Mouse (Mus musculus) thymus, adult 18-20 months (tissue): Measurements from ENCODE around the gene Bola1.
"Not testable (repeated sequence)": the region's sequence is repeated elsewhere in the genome, so short reads cannot be mapped to it uniquely, and the experiment has no call there.

Experiments
- DNase-seq, 2 experiments: peaks; one replicate each; pipeline ENCODE4 v3.0.0; 2022; ENCODE audit warnings: mixed read lengths in 2 of 2

Bola1 gene

GRCm38 (mm10) chr3:96225421-96225820 lies 5.9 kb upstream of the Bola1 start:
- DNase-seq = no peak

- no peak for DNase-seq
These were observed 3.3 kb upstream of the Bola1 start for GRCm38 (mm10) chr3:96222774-96223173.

- peak in 1 of 2 experiments; percentile 36 for DNase-seq
These were observed 2.1 kb upstream of the Bola1 start for GRCm38 (mm10) chr3:96221640-96222038.

GRCm38 (mm10) chr3:96220765-96221639 lies 1.5 kb upstream of the Bola1 start, which contains the start of the genes Hist2h2ac and Hist2h2be:
Gene Hist2h2ac, minus strand, starts transcription at chr3:96220880.
Gene Hist2h2be, plus strand, starts transcription at chr3:96221119.
- DNase-seq = peak; percentile 75 to 92

GRCm38 (mm10) chr3:96220131-96220764 lies 739 bp upstream of the Bola1 start:
- DNase-seq = not testable (repeated sequence)

GRCm38 (mm10) chr3:96219191-96219641 lies 293 bp downstream of the Bola1 start:
- peak in 1 of 2 experiments; percentile 56 for DNase-seq

- no peak for DNase-seq
These were observed 10.3 kb downstream of the Bola1 start for GRCm38 (mm10) chr3:96209242-96209641.

- no peak for DNase-seq
These were observed 11.7 kb downstream of the Bola1 start for GRCm38 (mm10) chr3:96207819-96208218.

GRCm38 (mm10) chr3:96199731-96200130 lies 19.8 kb downstream of the Bola1 start:
- DNase-seq = no peak

- DNase-seq = not testable (repeated sequence)
These were observed 20.8 kb downstream of the Bola1 start for GRCm38 (mm10) chr3:96198601-96199251.

- peak in 1 of 2 experiments; percentile 49 for DNase-seq
These were observed 21.3 kb downstream of the Bola1 start for GRCm38 (mm10) chr3:96198181-96198580.

GRCm38 (mm10) chr3:96197129-96197749 lies 22.3 kb downstream of the Bola1 start:
- DNase-seq = peak; percentile 79 to 85

GRCm38 (mm10) chr3:96196437-96197128 lies 22.9 kb downstream of the Bola1 start:
- peak in 1 of 2 experiments; percentile 40 for DNase-seq

GRCm38 (mm10) chr3:96195616-96196313 lies 23.7 kb downstream of the Bola1 start:
- DNase-seq = no peak

- no peak for DNase-seq
These were observed 24.5 kb downstream of the Bola1 start for GRCm38 (mm10) chr3:96194966-96195365.

GRCm38 (mm10) chr3:96192977-96193376 lies 26.5 kb downstream of the Bola1 start:
- DNase-seq = no peak

- no peak for DNase-seq
These were observed 37.1 kb downstream of the Bola1 start for GRCm38 (mm10) chr3:96182382-96182776.

- no peak for DNase-seq
These were observed 37.8 kb downstream of the Bola1 start for GRCm38 (mm10) chr3:96181510-96182381.

GRCm38 (mm10) chr3:96180727-96181477 lies 38.6 kb downstream of the Bola1 start, which contains the start of gene Sv2a:
Gene Sv2a, plus strand, starts transcription at chr3:96181151.
- DNase-seq = no peak

- DNase-seq = no peak
These were observed 40.0 kb downstream of the Bola1 start for GRCm38 (mm10) chr3:96179531-96179930.
